Mouse (Mus musculus) kidney, adult 2 months (tissue): ENCODE results near the gene Slc16a9.

ENCODE experiments used
- CTCF ChIP-seq: fragments of 200-500 bp; conservative IDR thresholded peaks from 2 replicates; pipeline ENCODE4 v1.5.1; 2011; ENCODE audit warnings: low read depth, mild to moderate bottlenecking, control low read depth, low read length, moderate library complexity, mixed read lengths; ENCODE audit not compliant: insufficient read depth, insufficient read length
- POLR2A ChIP-seq: fragments of 200-500 bp; IDR thresholded peaks from one replicate; pipeline ENCODE4 v1.6.1; 2011; ENCODE audit warnings: low read depth, low read length, control low read depth

- no peak for TF ChIP-seq POLR2A
- TF ChIP-seq CTCF = peak; percentile 60
These were observed 49.1 kb upstream of the Slc16a9 start for GRCm38 (mm10) chr10:70195786-70196185.
